Mouse (Mus musculus) B cell, adult 2 months (primary cell): Measurements from ENCODE around the gene Sfrp5.

Source experiments
- DNase-seq, 2 experiments: peaks; one replicate each; pipeline ENCODE4 v3.0.0; 2022

Sfrp5 gene

GRCm38 (mm10) chr19:42201696-42202381 lies at the start of gene Sfrp5:
TSS of gene Sfrp5 (minus strand) at chr19:42202252.
- no peak for DNase-seq

GRCm38 (mm10) chr19:42249976-42250914 lies 48.2 kb upstream of the Sfrp5 start:
- DNase-seq, result no peak

GRCm38 (mm10) chr19:42247519-42247918 lies 45.5 kb upstream of the Sfrp5 start, which contains the start of gene Golga7b:
TSS of gene Golga7b (plus strand) at chr19:42247574.
- DNase-seq, result no peak

GRCm38 (mm10) chr19:42246626-42247025 lies 44.6 kb upstream of the Sfrp5 start:
- no peak for DNase-seq

GRCm38 (mm10) chr19:42243401-42243800 lies 41.3 kb upstream of the Sfrp5 start:
- DNase-seq, result no peak

- DNase-seq, result no peak
Measured at GRCm38 (mm10) chr19:42240881-42241280, 38.8 kb upstream of the Sfrp5 start.

GRCm38 (mm10) chr19:42238341-42238715 lies 36.3 kb upstream of the Sfrp5 start:
- DNase-seq, result no peak

GRCm38 (mm10) chr19:42237602-42238340 lies 35.7 kb upstream of the Sfrp5 start:
- DNase-seq, result no peak

GRCm38 (mm10) chr19:42230986-42231385 lies 28.9 kb upstream of the Sfrp5 start:
- DNase-seq, result no peak

GRCm38 (mm10) chr19:42230288-42230568 lies 28.2 kb upstream of the Sfrp5 start:
- no peak for DNase-seq

GRCm38 (mm10) chr19:42229499-42230287 lies 27.6 kb upstream of the Sfrp5 start:
- DNase-seq, result no peak

GRCm38 (mm10) chr19:42226451-42226850 lies 24.4 kb upstream of the Sfrp5 start:
- DNase-seq, result no peak

GRCm38 (mm10) chr19:42217374-42217763 lies 15.3 kb upstream of the Sfrp5 start:
- DNase-seq, result peak; percentile 16 to 26

GRCm38 (mm10) chr19:42216699-42217373 lies 14.8 kb upstream of the Sfrp5 start:
- DNase-seq, result no peak

GRCm38 (mm10) chr19:42214601-42215000 lies 12.5 kb upstream of the Sfrp5 start:
- no peak for DNase-seq

GRCm38 (mm10) chr19:42211936-42212335 lies 9.9 kb upstream of the Sfrp5 start:
- no peak for DNase-seq

GRCm38 (mm10) chr19:42209976-42210375 lies 7.9 kb upstream of the Sfrp5 start:
- DNase-seq, result no peak

- no peak for DNase-seq
Measured at GRCm38 (mm10) chr19:42209485-42209884, 7.4 kb upstream of the Sfrp5 start.

- DNase-seq, result no peak
Measured at GRCm38 (mm10) chr19:42205201-42205600, 3.1 kb upstream of the Sfrp5 start.

- no peak for DNase-seq
Measured at GRCm38 (mm10) chr19:42204306-42204705, 2.3 kb upstream of the Sfrp5 start.

- no peak for DNase-seq
Measured at GRCm38 (mm10) chr19:42202467-42202866, 415 bp upstream of the Sfrp5 start.

- no peak for DNase-seq
Measured at GRCm38 (mm10) chr19:42198026-42198425, 4.0 kb downstream of the Sfrp5 start.
